Mouse (Mus musculus) stomach, postnatal 0 days (tissue): ENCODE results near the gene Prdm1.

Source experiments
- CTCF ChIP-seq: IDR thresholded peaks from 2 replicates; pipeline ENCODE4 v1.5.1; 2016; ENCODE audit warnings: antibody characterized with exemption, low read depth, mild to moderate bottlenecking, moderate library complexity
- EP300 ChIP-seq: optimal IDR thresholded peaks from 2 replicates; pipeline ENCODE3; 2016; ENCODE audit warnings: antibody characterized with exemption

- no peak for TF ChIP-seq EP300
- no peak for TF ChIP-seq CTCF
Measured at GRCm38 (mm10) chr10:44421896-44422295, 106.4 kb downstream of the Prdm1 start.
